In the genomic region with DNA sequence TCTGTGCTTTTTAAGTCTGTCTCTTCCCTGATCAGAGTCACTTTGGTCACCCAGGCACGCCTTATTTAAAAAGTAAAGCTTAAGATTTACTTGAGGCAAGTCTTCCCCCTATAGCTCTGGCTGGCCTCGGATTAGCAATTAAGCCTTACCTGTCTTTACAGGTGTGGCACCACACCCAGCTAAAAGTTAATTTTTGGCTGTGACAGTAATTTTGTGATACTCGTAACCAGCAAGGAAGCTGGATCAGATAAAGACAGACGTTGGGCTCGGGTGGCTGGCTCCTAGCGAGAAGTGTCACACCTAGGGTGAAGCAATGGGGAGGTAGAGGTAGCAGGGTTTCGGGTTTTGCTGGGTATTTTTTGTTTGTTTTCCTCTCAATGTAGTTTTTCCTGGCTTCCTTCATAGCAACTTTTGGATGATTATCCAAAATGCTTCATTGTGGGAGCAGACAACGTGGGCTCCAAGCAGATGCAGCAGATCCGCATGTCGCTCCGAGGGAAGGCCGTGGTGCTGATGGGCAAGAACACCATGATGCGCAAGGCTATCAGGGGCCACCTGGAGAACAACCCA, we compare ENCODE assay signal across 9 mouse cellular contexts. TPM values are rescaled to one million over a fixed set of nuclear protein-coding genes. Genes with fewer than 3 reads are reported as not detected.
DNase-seq lines count a peak whose midpoint lies in the region; ATAC-seq and TF ChIP-seq lines count a peak whose summit lies in the region.
"Had no signal": no experiment of that assay in that cellular context is flagged by ENCODE, and none has a peak within 500 bp of the region (broad histone marks: within the 10 kb centered on the region; RNA-seq: fewer than 3 reads in every experiment).

No protein-coding gene starts in this region.

- no peak for TF ChIP-seq EP300 in MEL (IDR thresholded peaks at IDR 0.05; ENCODE audit: low read depth in 1 of 2, low read length in 2 of 2)

- H3K79me2 ChIP-seq in MEL (ENCODE audit: control insufficient read depth, insufficient read depth, low read length, poor library complexity), result peaks cover 38% of the 10 kb centered on the region

- DNase-seq in heart, embryonic 10.5 days (ENCODE audit: low spot score), result no peak
- no peak for DNase-seq in heart, adult 11 months
- DNase-seq in MEL (ENCODE audit: low read depth, low spot score), result peak; percentile 66
- no peak for DNase-seq in midbrain, embryonic 10.5 days (ENCODE audit: low spot score)
- DNase-seq in thymus, adult 18-20 months, result no peak
- DNase-seq in layer of hippocampus, adult 9-10 months (ENCODE audit: low spot score), result no peak
- DNase-seq in gastrocnemius, postnatal 14 days, result no peak
- DNase-seq: B cell, adult 2 months had no signal

- H3K27ac ChIP-seq in heart, embryonic 10.5 days, result peak overlapping the region; percentile 97
- peak overlapping the region; percentile 96 for H3K27ac ChIP-seq in MEL (ENCODE audit: control insufficient read depth, low read depth, low read length)
- no peak overlapping the region for H3K27ac ChIP-seq in hindbrain, embryonic 12.5 days
- H3K27ac ChIP-seq in midbrain, embryonic 10.5 days (replicated peaks), result peak overlapping the region; percentile 97

- H3K9ac ChIP-seq in MEL (ENCODE audit: control insufficient read depth, low read depth, low read length, poor library complexity, severe bottlenecking), result peak overlapping the region; percentile 96
- peak overlapping the region; percentile 89 for H3K9ac ChIP-seq in hindbrain, embryonic 12.5 days

- peaks cover 27% of the 10 kb centered on the region for H3K4me1 ChIP-seq in heart, embryonic 10.5 days
- H3K4me1 ChIP-seq in MEL (ENCODE audit: control insufficient read depth in 1 of 2, insufficient read depth in 2 of 2, low read length in 2 of 2), result peaks cover 0 to 10% of the 10 kb centered on the region in 2 experiments; a peak in 1 of 4 replicates
- H3K4me1 ChIP-seq in hindbrain, embryonic 12.5 days, result peaks cover 18% of the 10 kb centered on the region
- H3K4me1 ChIP-seq in midbrain, embryonic 10.5 days, result peaks cover 49% of the 10 kb centered on the region

- TF ChIP-seq RAD21 in MEL (IDR thresholded peaks at IDR 0.05; ENCODE audit: low read depth, low read length), result no peak

- H3K36me3 ChIP-seq in heart, embryonic 10.5 days, result peaks cover 39% of the 10 kb centered on the region
- peaks cover 6 to 11% of the 10 kb centered on the region in 2 experiments for H3K36me3 ChIP-seq in MEL (ENCODE audit: control insufficient read depth in 1 of 2, insufficient read depth in 2 of 2, low read length in 2 of 2)
- H3K36me3 ChIP-seq in hindbrain, embryonic 12.5 days, result peaks cover 27% of the 10 kb centered on the region
- peaks cover 42% of the 10 kb centered on the region for H3K36me3 ChIP-seq in midbrain, embryonic 10.5 days

- 32% methylated on average over 13 of the region's 13 CpGs for WGBS in heart, embryonic 10.5 days
- WGBS in hindbrain, embryonic 12.5 days, result 37% methylated on average over 13 of the region's 13 CpGs
- WGBS in midbrain, embryonic 10.5 days, result 43% methylated on average over 13 of the region's 13 CpGs

- ATAC-seq in hindbrain, embryonic 12.5 days (ENCODE audit: low FRiP score), result no peak

- TF ChIP-seq POLR2A in MEL (IDR thresholded peaks at IDR 0.05; ENCODE audit: control insufficient read depth in 1 of 2, insufficient read depth in 1 of 2, low read depth in 1 of 2, low read length in 2 of 2, poor library complexity in 1 of 2), result no peak

- H3K4me2 ChIP-seq in hindbrain, embryonic 12.5 days (replicated peaks), result peak overlapping the region; percentile 71

- intact Hi-C loops in gastrocnemius, postnatal 14 days (cut with DNase I; ENCODE audit: low total_unique reads), result no loop called here

- H3K9me3 ChIP-seq in heart, embryonic 10.5 days, result no peaks in the 10 kb centered on the region
- no peaks in the 10 kb centered on the region for H3K9me3 ChIP-seq in MEL (replicated peaks; ENCODE audit: insufficient read depth, low read length)
- H3K9me3 ChIP-seq in hindbrain, embryonic 12.5 days (replicated peaks), result no peaks in the 10 kb centered on the region
- H3K9me3 ChIP-seq in midbrain, embryonic 10.5 days (replicated peaks), result no peaks in the 10 kb centered on the region

- TF ChIP-seq CTCF in MEL (IDR thresholded peaks at IDR 0.05 in 2 of 3, conservative IDR thresholded peaks at IDR 0.05 in 1 of 3; ENCODE audit: control insufficient read depth in 1 of 3, insufficient read depth in 1 of 3, low read depth in 2 of 3, low read length in 3 of 3, poor library complexity in 1 of 3, severe bottlenecking in 1 of 3), result no peak

- H3K4me3 ChIP-seq in heart, embryonic 10.5 days, result peak overlapping the region; percentile 87
- peak overlapping the region; percentile 96 to 99 for H3K4me3 ChIP-seq in MEL (ENCODE audit: control insufficient read depth in 1 of 2, insufficient read depth in 1 of 2, low read depth in 2 of 2, low read length in 2 of 2)
- peak overlapping the region; percentile 89 for H3K4me3 ChIP-seq in hindbrain, embryonic 12.5 days
- peak overlapping the region; percentile 96 for H3K4me3 ChIP-seq in midbrain, embryonic 10.5 days

- no peaks in the 10 kb centered on the region for H3K27me3 ChIP-seq in heart, embryonic 10.5 days (ENCODE audit: insufficient read depth, poor library complexity, severe bottlenecking)
- H3K27me3 ChIP-seq in MEL (ENCODE audit: control insufficient read depth in 1 of 2, insufficient read depth in 2 of 2, low read length in 2 of 2), result no peaks in the 10 kb centered on the region
- no peaks in the 10 kb centered on the region for H3K27me3 ChIP-seq in hindbrain, embryonic 12.5 days
- no peaks in the 10 kb centered on the region for H3K27me3 ChIP-seq in midbrain, embryonic 10.5 days (ENCODE audit: low read depth, poor library complexity, severe bottlenecking)

TF ChIP-seq in MEL, 35 proteins besides CTCF, POLR2A, EP300 and RAD21 (continues in another document):
- no peak for TF ChIP-seq SMC3 (IDR thresholded peaks at IDR 0.05; ENCODE audit: low read depth, low read length)
- TF ChIP-seq ETS1 (IDR thresholded peaks at IDR 0.05; ENCODE audit: low read depth, low read length), result no peak
- no peak for TF ChIP-seq MYB (IDR thresholded peaks at IDR 0.05; ENCODE audit: low read depth, low read length)
- TF ChIP-seq ZMIZ1 (IDR thresholded peaks at IDR 0.05; ENCODE audit: low read depth, low read length), result peak; percentile 9; the same call in 1 of the 2 replicates
- TF ChIP-seq ZNF384 (IDR thresholded peaks at IDR 0.05; ENCODE audit: low read depth, low read length), result no peak
- TF ChIP-seq RCOR1 (IDR thresholded peaks at IDR 0.05; ENCODE audit: low read depth, low read length), result no peak
- no peak for TF ChIP-seq MEF2A (IDR thresholded peaks at IDR 0.05; ENCODE audit: extremely low read depth, insufficient replicate concordance, low read depth, low read length, poor library complexity, severe bottlenecking)
- no peak for TF ChIP-seq ZC3H11A (IDR thresholded peaks at IDR 0.05; ENCODE audit: low read depth, low read length)
- no peak for TF ChIP-seq E2F4 (IDR thresholded peaks at IDR 0.05; ENCODE audit: borderline replicate concordance, low read depth, low read length)
- TF ChIP-seq POLR2AphosphoS5 (IDR thresholded peaks at IDR 0.05; ENCODE audit: borderline replicate concordance, low read depth, low read length), result no peak
- no peak for TF ChIP-seq MAZ (IDR thresholded peaks at IDR 0.05; ENCODE audit: low read depth, low read length)
- TF ChIP-seq TAL1 (IDR thresholded peaks at IDR 0.05; ENCODE audit: low read length), result no peak
- no peak for TF ChIP-seq GABPA (IDR thresholded peaks at IDR 0.05; ENCODE audit: low read depth, low read length)
- TF ChIP-seq BHLHE40 (IDR thresholded peaks at IDR 0.05; ENCODE audit: borderline replicate concordance, low read depth, low read length), result no peak
- no peak for TF ChIP-seq UBTF (IDR thresholded peaks at IDR 0.05; ENCODE audit: borderline replicate concordance, insufficient read depth, low read depth, low read length)
- TF ChIP-seq MAX (IDR thresholded peaks at IDR 0.05; ENCODE audit: low read length), result no peak
- no peak for TF ChIP-seq NELFE (IDR thresholded peaks at IDR 0.05; ENCODE audit: low read depth, low read length)
- TF ChIP-seq GATA1 (IDR thresholded peaks at IDR 0.05; ENCODE audit: low read depth, low read length), result 0 out of 2 replicates have a peak, but pooled peaks have one; percentile 52
- no peak for TF ChIP-seq POLR2AphosphoS2 (IDR thresholded peaks at IDR 0.05; ENCODE audit: low read length)
- no peak for TF ChIP-seq ZKSCAN1 (IDR thresholded peaks at IDR 0.05; ENCODE audit: low read depth, low read length)

RNA-seq across cellular contexts. Expression of gene Rplp0, which starts 1.2 kb away (rescaled TPM):
- polyA plus RNA-seq in heart, embryonic 10.5 days (2016; fragmentation: Nextera tagmentation; extraction: Ambion mirVana), result 1,223 and 1,345 TPM in 2 replicates
- 2,878 and 3,028 TPM in 2 replicates for total RNA-seq in MEL (2012; rRNA removed)
- 1,000 to 10,000 TPM; 3,294 to 4,164 TPM for polyA plus RNA-seq in MEL (2012; ENCODE audit: insufficient read depth in 1 of 2, insufficient read length in 2 of 2, low read depth in 1 of 2, low replicate concordance in 2 of 2, missing spikeins in 1 of 2)
- 819 and 900 TPM in 2 replicates for polyA plus RNA-seq in hindbrain, embryonic 12.5 days (2016; fragmentation: Nextera tagmentation; extraction: Ambion mirVana)
- polyA plus RNA-seq in midbrain, embryonic 10.5 days (2016; fragmentation: Nextera tagmentation; extraction: Ambion mirVana), result 1,126 and 1,338 TPM in 2 replicates
- 100 to 1,000 TPM; 780 to 872 TPM for total RNA-seq in gastrocnemius, postnatal 14 days (2021)

RNA-seq across cellular contexts. Expression of gene Gcn1l1, which starts 4.6 kb away (rescaled TPM):
- 47.8 and 49.8 TPM in 2 replicates for polyA plus RNA-seq in heart, embryonic 10.5 days (2016; fragmentation: Nextera tagmentation; extraction: Ambion mirVana)
- total RNA-seq in MEL (2012; rRNA removed), result 79.7 and 93.8 TPM in 2 replicates
- 100 to 1,000 TPM in 1 of 2 experiments, 10 to 100 TPM in 1; 88.2 to 123 TPM for polyA plus RNA-seq in MEL (2012; ENCODE audit: insufficient read depth in 1 of 2, insufficient read length in 2 of 2, low read depth in 1 of 2, low replicate concordance in 2 of 2, missing spikeins in 1 of 2)
- 57.6 and 62.5 TPM in 2 replicates for polyA plus RNA-seq in hindbrain, embryonic 12.5 days (2016; fragmentation: Nextera tagmentation; extraction: Ambion mirVana)
- polyA plus RNA-seq in midbrain, embryonic 10.5 days (2016; fragmentation: Nextera tagmentation; extraction: Ambion mirVana), result 52.5 and 61.2 TPM in 2 replicates
- total RNA-seq in gastrocnemius, postnatal 14 days (2021), result 10 to 100 TPM; 28.7 to 31.3 TPM

RNA-seq across cellular contexts. Expression of gene Pxn, which starts 53.9 kb away (rescaled TPM):
- polyA plus RNA-seq in heart, embryonic 10.5 days (2016; fragmentation: Nextera tagmentation; extraction: Ambion mirVana), result 30.3 and 31.9 TPM in 2 replicates
- 12.7 and 15.2 TPM in 2 replicates for total RNA-seq in MEL (2012; rRNA removed)
- 100 to 1,000 TPM in 1 of 2 experiments, 10 to 100 TPM in 1; 29.2 to 167 TPM for polyA plus RNA-seq in MEL (2012; ENCODE audit: insufficient read depth in 1 of 2, insufficient read length in 2 of 2, low read depth in 1 of 2, low replicate concordance in 2 of 2, missing spikeins in 1 of 2)
- polyA plus RNA-seq in hindbrain, embryonic 12.5 days (2016; fragmentation: Nextera tagmentation; extraction: Ambion mirVana), result 34.0 and 39.2 TPM in 2 replicates
- 27.9 and 28.9 TPM in 2 replicates for polyA plus RNA-seq in midbrain, embryonic 10.5 days (2016; fragmentation: Nextera tagmentation; extraction: Ambion mirVana)
- total RNA-seq in gastrocnemius, postnatal 14 days (2021), result 10 to 100 TPM; 80.6 to 83.4 TPM
